Comparison of ENCODE assay signal across 20 mouse cellular contexts in genomic region chr15:96275198-96275597, GRCm38 (mm10). TPM values are rescaled to one million over a fixed set of nuclear protein-coding genes. Genes with fewer than 3 reads are reported as not detected.
DNase-seq lines count a peak whose midpoint lies in the region; ATAC-seq and TF ChIP-seq lines count a peak whose summit lies in the region.
"Had no signal": no experiment of that assay in that cellular context is flagged by ENCODE, and none has a peak within 500 bp of the region (broad histone marks: within the 10 kb centered on the region; RNA-seq: fewer than 3 reads in every experiment).

No protein-coding gene starts in this region.

- peaks cover 26% of the 10 kb centered on the region for H3K36me3 ChIP-seq in heart, postnatal 0 days (replicated peaks; ENCODE audit: control insufficient read depth, insufficient read depth, low read length)
- H3K36me3 ChIP-seq in MEL (ENCODE audit: control insufficient read depth in 1 of 2, insufficient read depth in 2 of 2, low read length in 2 of 2), result peaks cover 7 to 45% of the 10 kb centered on the region in 2 experiments
- peaks cover 77% of the 10 kb centered on the region for H3K36me3 ChIP-seq in megakaryocyte, embryonic 14.5 days (replicated peaks; ENCODE audit: low read length)

- no peak overlapping the region for H3K4me3 ChIP-seq in heart, postnatal 0 days (ENCODE audit: low read depth, low read length)
- H3K4me3 ChIP-seq in MEL (ENCODE audit: control insufficient read depth in 1 of 2, insufficient read depth in 1 of 2, low read depth in 2 of 2, low read length in 2 of 2), result peak overlapping the region in 1 of 2 experiments; percentile 12; a peak in 1 of 4 replicates
- H3K4me3 ChIP-seq in megakaryocyte, embryonic 14.5 days (replicated peaks), result peak overlapping the region; percentile 90
- H3K4me3 ChIP-seq: embryonic facial prominence, embryonic 12.5 days; hindbrain, embryonic 15.5 days; midbrain, embryonic 10.5 days had no signal

- no peaks in the 10 kb centered on the region for H3K9me3 ChIP-seq in heart, postnatal 0 days (replicated peaks; ENCODE audit: control insufficient read depth, low read length)
- no peaks in the 10 kb centered on the region for H3K9me3 ChIP-seq in MEL (replicated peaks; ENCODE audit: insufficient read depth, low read length)
- peaks cover 9% of the 10 kb centered on the region for H3K9me3 ChIP-seq in megakaryocyte, embryonic 14.5 days
- H3K9me3 ChIP-seq: embryonic facial prominence, embryonic 12.5 days; hindbrain, embryonic 15.5 days had no signal

- 80% methylated on average over 2 of the region's 2 CpGs for WGBS in heart, postnatal 0 days

- no peak for TF ChIP-seq CTCF in heart, postnatal 0 days (IDR thresholded peaks at IDR 0.05; ENCODE audit: low read depth)
- no peak for TF ChIP-seq CTCF in MEL (IDR thresholded peaks at IDR 0.05 in 2 of 3, conservative IDR thresholded peaks at IDR 0.05 in 1 of 3; ENCODE audit: control insufficient read depth in 1 of 3, insufficient read depth in 1 of 3, low read depth in 2 of 3, low read length in 3 of 3, poor library complexity in 1 of 3, severe bottlenecking in 1 of 3)

- no peak overlapping the region for H3K9ac ChIP-seq in heart, postnatal 0 days (replicated peaks; ENCODE audit: low read depth, low read length)
- H3K9ac ChIP-seq in MEL (ENCODE audit: control insufficient read depth, low read depth, low read length, poor library complexity, severe bottlenecking), result peak overlapping the region; percentile 48
- H3K9ac ChIP-seq: embryonic facial prominence, embryonic 12.5 days; forebrain, postnatal 0 days; hindbrain, embryonic 15.5 days had no signal

- peak; percentile 5 for DNase-seq in heart, postnatal 0 days (ENCODE audit: low spot score)
- no peak for DNase-seq in heart, postnatal 14 days
- no peak for DNase-seq in MEL (ENCODE audit: low read depth, low spot score)
- DNase-seq in gastrocnemius, postnatal 14 days, result no peak
- no peak for DNase-seq in urinary bladder, adult 2 months (ENCODE audit: low spot score)
- DNase-seq: adrenal gland, postnatal 10 days; cerebellum, adult 9-11 months; forebrain, postnatal 0 days; heart, adult 18-20 months; kidney, postnatal 36 days; layer of hippocampus, adult 9-11 months; lung, adult 18-20 months; right cerebral cortex, postnatal 4 days had no signal

- peaks cover 41% of the 10 kb centered on the region for H3K4me1 ChIP-seq in heart, postnatal 0 days (ENCODE audit: control insufficient read depth, insufficient read depth)
- H3K4me1 ChIP-seq in MEL (ENCODE audit: control insufficient read depth in 1 of 2, insufficient read depth in 2 of 2, low read length in 2 of 2), result peaks cover 30 to 31% of the 10 kb centered on the region in 2 experiments
- H3K4me1 ChIP-seq in megakaryocyte, embryonic 14.5 days, result peaks cover 90% of the 10 kb centered on the region

- H3K27ac ChIP-seq in heart, postnatal 0 days (ENCODE audit: low read depth), result no peak overlapping the region
- H3K27ac ChIP-seq in MEL (ENCODE audit: control insufficient read depth, low read depth, low read length), result peak overlapping the region; percentile 94
- H3K27ac ChIP-seq: embryonic facial prominence, embryonic 12.5 days; hindbrain, embryonic 15.5 days; midbrain, embryonic 10.5 days had no signal

- no peak for TF ChIP-seq EP300 in heart, postnatal 0 days (IDR thresholded peaks at IDR 0.05; ENCODE audit: low read depth)
- TF ChIP-seq EP300 in MEL (IDR thresholded peaks at IDR 0.05; ENCODE audit: low read depth in 1 of 2, low read length in 2 of 2), result no peak

- no peak for ATAC-seq in heart, postnatal 0 days (ENCODE audit: insufficient read depth, low read depth)
- peak; percentile 86 for ATAC-seq in granulocyte monocyte progenitor cell, adult 5-6 weeks (replicated peaks; ENCODE audit: poor library complexity, severe bottlenecking)
- ATAC-seq: forebrain, postnatal 0 days; intestine, embryonic 16.5 days; Patski had no signal

- intact Hi-C loops in heart, postnatal 14 days (cut with DNase I), result no loop called here
- intact Hi-C loops in gastrocnemius, postnatal 14 days (cut with DNase I; ENCODE audit: low total_unique reads), result no loop called here

- H3K79me2 ChIP-seq in MEL (ENCODE audit: control insufficient read depth, insufficient read depth, low read length, poor library complexity), result peaks cover 17% of the 10 kb centered on the region

- no peak for TF ChIP-seq POLR2A in MEL (IDR thresholded peaks at IDR 0.05; ENCODE audit: control insufficient read depth in 1 of 2, insufficient read depth in 1 of 2, low read depth in 1 of 2, low read length in 2 of 2, poor library complexity in 1 of 2)

- no peak for TF ChIP-seq RAD21 in MEL (IDR thresholded peaks at IDR 0.05; ENCODE audit: low read depth, low read length)

- no peaks in the 10 kb centered on the region for H3K27me3 ChIP-seq in heart, postnatal 0 days (ENCODE audit: control insufficient read depth, insufficient read depth, low read length)
- H3K27me3 ChIP-seq in MEL (ENCODE audit: control insufficient read depth in 1 of 2, insufficient read depth in 2 of 2, low read length in 2 of 2), result no peaks in the 10 kb centered on the region
- no peaks in the 10 kb centered on the region for H3K27me3 ChIP-seq in megakaryocyte, embryonic 14.5 days (replicated peaks)
- H3K27me3 ChIP-seq: embryonic facial prominence, embryonic 12.5 days; hindbrain, embryonic 15.5 days; Patski had no signal

- no peak overlapping the region for H3K4me2 ChIP-seq in heart, postnatal 0 days (ENCODE audit: low read depth, low read length)
- H3K4me2 ChIP-seq: embryonic facial prominence, embryonic 12.5 days; hindbrain, embryonic 15.5 days had no signal

TF ChIP-seq in MEL, 35 proteins besides CTCF, POLR2A, EP300 and RAD21:
- no peak for TF ChIP-seq CHD1 (IDR thresholded peaks at IDR 0.05; ENCODE audit: low read depth, low read length)
- no peak for TF ChIP-seq CHD2 (IDR thresholded peaks at IDR 0.05; ENCODE audit: low read length)
- TF ChIP-seq MYC (IDR thresholded peaks at IDR 0.05; ENCODE audit: low read depth, low read length), result peak; percentile 14; the same call in 1 of the 2 replicates
- peak; percentile 25; the same call in 1 of the 2 replicates for TF ChIP-seq MAX (IDR thresholded peaks at IDR 0.05; ENCODE audit: low read length)
- 0 out of 2 replicates have a peak, but pooled peaks have one; percentile 25 for TF ChIP-seq ETS1 (IDR thresholded peaks at IDR 0.05; ENCODE audit: low read depth, low read length)
- no peak for TF ChIP-seq HCFC1 (IDR thresholded peaks at IDR 0.05; ENCODE audit: low read depth, low read length)

RNA-seq across cellular contexts. Expression of gene Arid2, which starts 12.1 kb away (rescaled TPM):
- 28.4 and 39.8 TPM in 2 replicates for total RNA-seq in heart, postnatal 0 days (2014; rRNA removed; ENCODE audit: low replicate concordance)
- polyA plus RNA-seq in heart, postnatal 0 days (2015; fragmentation: Nextera tagmentation; extraction: Ambion mirVana), result 8.2 and 8.7 TPM in 2 replicates
- 10 to 100 TPM; 31.9 to 34.5 TPM for total RNA-seq in heart, postnatal 14 days (2021)
- total RNA-seq in MEL (2012; rRNA removed), result 20.3 and 21.3 TPM in 2 replicates
- polyA plus RNA-seq in MEL (2012; ENCODE audit: insufficient read depth in 1 of 2, insufficient read length in 2 of 2, low read depth in 1 of 2, low replicate concordance in 2 of 2, missing spikeins in 1 of 2), result 10 to 100 TPM; 25.9 to 31.2 TPM
- total RNA-seq in granulocyte monocyte progenitor cell, adult 5-6 weeks (2014; fragmentation: Nextera tagmentation), result 41.7 and 64.9 TPM in 2 replicates
- 33.8 and 38.6 TPM in 2 replicates for total RNA-seq in granulocyte monocyte progenitor cell, adult 5-6 weeks (2017)
- 4.4 and 5.9 TPM in 2 replicates for polyA plus RNA-seq in megakaryocyte, embryonic 14.5 days (2012; ENCODE audit: insufficient read depth, low replicate concordance)
- total RNA-seq in gastrocnemius, postnatal 14 days (2021), result 10 to 100 TPM; 19.0 to 20.3 TPM
- 14.1 and 17.3 TPM in 2 replicates for polyA plus RNA-seq in urinary bladder, adult 2 months (2012; rRNA removed)
